Mouse (Mus musculus) megakaryocyte, embryonic 14.5 days (primary cell): ENCODE measurements around the gene Plk3. TPM values are rescaled to one million over a fixed set of nuclear protein-coding genes. Genes with fewer than 3 reads are reported as not detected.

Experiments
- H3K27me3 ChIP-seq: replicated peaks from 2 replicates; pipeline ENCODE3; 2012; ENCODE audit warnings: inconsistent platforms
- H3K36me3 ChIP-seq: replicated peaks from 2 replicates; pipeline ENCODE3; 2012; ENCODE audit warnings: low read length, inconsistent platforms, mixed read lengths
- H3K4me1 ChIP-seq: 2 replicates; pipeline ENCODE4 v1.6.1; 2012; ENCODE audit warnings: inconsistent platforms
- H3K4me3 ChIP-seq: replicated peaks from 2 replicates; pipeline ENCODE3; 2012; ENCODE audit warnings: moderate library complexity, mild to moderate bottlenecking, inconsistent platforms
- H3K9me3 ChIP-seq: 2 replicates; pipeline ENCODE4 v1.6.1; 2012; ENCODE audit warnings: inconsistent platforms
- FLI1 ChIP-seq: IDR thresholded peaks from 2 replicates; pipeline ENCODE4 v1.6.1; 2012; ENCODE audit warnings: low read length, inconsistent platforms, mixed read lengths
- GATA1 ChIP-seq: IDR thresholded peaks from 3 replicates; pipeline ENCODE4 v1.6.1; 2012; ENCODE audit warnings: mixed read lengths, low read length, inconsistent platforms, borderline replicate concordance
- polyA plus RNA-seq: library from polyadenylated mRNA; stranded (reverse); fragments of >175 nt; gene quantifications from 2 replicates; pipeline ENCODE4 v1.2.3, GENCODE M21; 2012; ENCODE audit warnings: low replicate concordance; ENCODE audit not compliant: insufficient read depth

Gene Plk3
- polyA plus RNA-seq, 1 experiment = 13.2 TPM

GRCm38 (mm10) chr4:117087948-117088640 is 45.7 kb downstream of the Plk3 start:
- H3K4me3 ChIP-seq = no peak overlapping the region
- H3K4me1 ChIP-seq = peaks cover 11% of the 10 kb centered on the region
- H3K36me3 ChIP-seq = peaks cover 43% of the 10 kb centered on the region
- TF ChIP-seq GATA1 = no peak
- no peak for TF ChIP-seq FLI1
- no peaks in the 10 kb centered on the region for H3K9me3 ChIP-seq
- peaks cover 2% of the 10 kb centered on the region for H3K27me3 ChIP-seq

Other genes starting within 250 kb of the Plk3 start
- 18.0 and 36.2 TPM in 2 replicates for gene Urod, start 139.6 kb downstream of the Plk3 start, polyA plus RNA-seq
- gene Hectd3, start 138.6 kb downstream of the Plk3 start, polyA plus RNA-seq = 7.5 and 16.5 TPM in 2 replicates
- gene Eif2b3, start 114.6 kb downstream of the Plk3 start, polyA plus RNA-seq = 5.3 TPM in 1 of 2 replicates, not detected in the other
- gene Ptch2, start 37.9 kb downstream of the Plk3 start, polyA plus RNA-seq = 11.8 TPM in 1 of 2 replicates, not detected in the other
- gene Btbd19, start 8.2 kb downstream of the Plk3 start, polyA plus RNA-seq = 12.4 and 46.5 TPM in 2 replicates
- gene Tctex1d4, start 7.2 kb downstream of the Plk3 start, polyA plus RNA-seq = 12.1 TPM in 1 of 2 replicates, not detected in the other
- gene Rps8, start 22.3 kb upstream of the Plk3 start, polyA plus RNA-seq = 358 and 2,282 TPM in 2 replicates
- 5.6 and 8.3 TPM in 2 replicates for gene Kif2c, start 48.7 kb upstream of the Plk3 start, polyA plus RNA-seq
- 0.53 TPM in 1 of 2 replicates, not detected in the other for gene Tmem53, start 118.0 kb upstream of the Plk3 start, polyA plus RNA-seq
- not detected in 2 replicates for gene Armh1, start 118.2 kb upstream of the Plk3 start, polyA plus RNA-seq